Mouse (Mus musculus) G1E-ER4 (cell line): ENCODE measurements around the gene Dgat2. TPM values are rescaled to one million over a fixed set of nuclear protein-coding genes. Genes with fewer than 3 reads are reported as not detected.

Experiments used
- GATA1 ChIP-seq: IDR thresholded peaks from one replicate; pipeline ENCODE4 v1.8.0; 2012; ENCODE audit warnings: low read length, inconsistent platforms
- polyA plus RNA-seq: library from polyadenylated mRNA; stranded (reverse); fragments of >175 nt; gene quantifications from 2 replicates; pipeline ENCODE4 v1.2.3, GENCODE M21; 2012

The Dgat2 gene
- polyA plus RNA-seq, 1 experiment: 0.04 TPM

DNA sequence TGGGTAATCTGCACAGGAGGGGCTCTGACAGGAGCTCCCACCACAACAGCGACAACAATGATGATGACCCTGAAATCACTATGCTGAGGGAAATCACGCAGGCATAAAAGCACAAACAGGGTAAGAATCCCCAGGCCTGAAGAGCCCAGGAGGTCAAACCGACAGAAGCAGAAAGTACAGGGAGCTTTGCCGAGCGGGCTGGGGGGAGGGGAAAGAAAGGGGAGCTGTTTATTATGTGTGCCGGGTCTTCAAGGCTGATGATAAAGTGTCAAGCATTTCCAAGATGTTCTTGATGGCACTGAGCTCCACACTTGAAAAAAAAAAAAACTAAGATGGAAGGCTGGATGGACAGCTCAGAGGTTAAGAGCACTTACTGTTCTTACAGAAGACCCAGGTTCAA lies 45.7 kb downstream of the Dgat2 start:
- TF ChIP-seq GATA1: no peak

DNA sequence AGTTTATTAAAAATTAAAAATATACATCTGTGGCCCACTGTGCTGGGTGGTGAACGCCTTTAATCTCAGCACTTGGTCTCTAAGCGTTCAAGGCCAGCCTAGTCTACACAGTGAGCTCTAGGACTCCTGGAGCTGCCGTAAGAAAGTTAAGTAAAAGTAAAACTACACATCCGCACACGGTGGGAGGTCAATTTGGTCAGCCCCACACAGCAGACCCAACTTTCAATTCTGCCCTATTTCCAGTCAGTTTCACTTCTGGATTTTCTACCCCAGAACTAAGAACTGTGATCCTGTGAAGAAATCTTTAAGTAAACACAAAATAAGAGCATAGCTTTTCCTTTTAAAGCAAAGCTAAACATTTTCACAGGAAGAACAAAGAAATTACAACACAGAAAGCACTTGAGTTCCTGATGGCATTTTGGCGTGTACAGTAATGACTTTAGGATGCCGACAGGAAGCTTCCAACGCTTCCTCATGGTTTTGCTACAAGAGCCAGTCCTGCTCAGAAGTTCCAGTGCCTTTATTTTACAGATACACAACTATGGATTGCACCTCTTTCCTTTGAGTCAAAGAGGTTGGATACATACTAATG lies 48.6 kb downstream of the Dgat2 start:
- TF ChIP-seq GATA1: no peak

DNA sequence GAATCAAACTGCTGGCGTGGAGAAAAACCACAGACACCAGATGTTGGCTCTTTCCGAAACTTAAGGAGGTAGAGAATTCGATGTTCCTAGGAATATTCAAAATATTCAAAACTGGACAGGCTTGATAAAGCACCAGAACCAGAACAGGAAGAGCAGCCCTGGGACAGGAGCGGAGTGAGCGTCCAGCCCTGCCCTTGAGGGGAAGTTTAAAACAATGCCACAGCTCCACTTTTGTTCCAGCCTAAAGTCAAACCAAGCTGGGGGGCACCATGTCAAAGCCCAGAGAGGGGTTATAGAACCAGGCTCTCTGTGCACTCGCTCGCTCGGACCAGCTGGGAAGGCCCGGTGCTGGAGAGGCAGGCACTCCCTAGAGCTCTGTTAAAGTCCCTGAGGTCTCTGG lies 49.9 kb downstream of the Dgat2 start:
- TF ChIP-seq GATA1: no peak

DNA sequence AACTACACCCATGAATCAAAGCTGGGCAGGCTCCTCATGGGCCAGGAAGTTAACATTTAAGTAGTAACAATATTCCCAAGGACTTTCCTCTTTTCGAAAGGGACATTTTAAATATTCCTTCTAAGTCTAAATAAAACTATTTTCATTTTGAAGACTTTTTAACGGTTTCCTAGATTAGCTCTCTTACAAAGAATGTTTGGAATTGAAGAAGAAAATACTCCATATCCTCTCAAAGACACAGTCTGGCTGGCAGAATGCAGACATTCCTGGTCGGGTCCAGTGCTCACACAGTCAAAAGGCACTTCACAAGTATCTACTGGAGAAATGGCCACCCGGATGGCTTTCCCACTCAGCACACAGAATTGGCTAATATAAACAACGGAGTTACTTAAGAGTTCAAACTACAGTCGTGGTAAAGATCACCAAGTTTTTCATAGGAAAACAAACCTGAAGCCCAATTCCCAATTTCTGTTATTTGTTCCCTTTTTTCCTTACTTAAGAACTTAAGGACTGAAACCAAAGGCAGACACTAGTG lies 50.6 kb downstream of the Dgat2 start:
- TF ChIP-seq GATA1: no peak

DNA sequence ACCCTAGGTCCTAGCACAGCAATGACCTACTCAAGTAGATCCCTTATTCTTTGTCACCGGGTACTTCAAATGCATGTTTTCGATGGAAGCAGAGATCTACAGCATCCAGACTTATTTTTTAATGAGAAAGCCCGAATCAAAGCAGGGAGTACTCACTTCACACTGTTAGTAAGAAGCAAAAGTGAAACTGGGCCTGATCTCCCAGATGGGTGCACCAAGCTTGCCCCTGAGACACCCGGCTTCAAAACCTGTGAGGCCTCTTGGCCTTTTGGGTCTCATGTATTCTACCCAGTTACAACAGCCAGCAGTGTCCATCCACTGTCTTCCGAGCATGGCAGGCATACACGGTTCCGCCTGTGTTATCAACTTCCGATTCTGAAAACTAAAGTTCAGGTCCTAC lies 53.6 kb downstream of the Dgat2 start:
- TF ChIP-seq GATA1: no peak

DNA sequence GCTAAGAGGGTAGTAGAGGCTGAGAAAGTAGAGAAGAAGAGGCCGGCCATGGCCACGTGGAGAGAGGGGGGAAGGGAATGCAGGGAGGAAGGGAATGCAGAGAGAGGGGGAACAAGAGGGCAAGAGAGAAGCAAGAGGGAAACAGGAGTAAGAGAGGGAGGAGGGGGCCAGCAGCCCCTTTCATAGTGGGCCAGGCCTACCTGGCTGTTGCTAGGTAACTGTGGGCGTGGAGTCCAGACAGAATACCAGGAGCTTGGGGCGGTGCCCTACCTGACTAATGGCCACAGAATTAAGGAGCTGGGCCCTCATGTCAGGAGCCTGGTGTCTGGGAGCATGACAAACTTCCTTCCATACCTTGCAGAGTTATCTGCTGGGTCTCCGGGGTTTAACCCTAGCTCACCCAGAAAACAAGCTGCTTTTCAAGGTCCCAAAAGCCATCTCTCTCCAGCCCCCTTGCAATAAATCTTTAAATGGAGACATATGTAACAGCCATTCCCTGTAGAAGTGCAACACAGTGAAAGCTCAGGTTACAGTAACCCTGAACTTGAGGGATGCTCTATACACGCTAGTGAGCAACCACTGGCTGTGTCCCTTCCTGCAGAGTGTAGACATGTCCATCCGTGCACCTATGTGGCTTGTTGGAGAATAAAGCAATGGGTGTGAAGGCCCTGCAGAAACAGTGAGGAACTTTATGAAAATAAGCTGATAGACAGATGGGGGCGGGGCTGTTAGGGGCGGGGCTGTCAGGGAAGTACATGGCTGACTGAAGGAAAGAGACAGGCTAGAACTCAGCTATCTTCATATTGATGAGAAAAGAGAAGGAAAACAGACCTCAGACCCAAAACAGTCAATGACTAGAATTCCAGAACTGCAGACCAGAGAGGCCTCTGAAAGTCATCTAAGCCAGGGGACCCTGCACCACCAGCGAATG lies 54.2 kb downstream of the Dgat2 start:
- no peak for TF ChIP-seq GATA1

DNA sequence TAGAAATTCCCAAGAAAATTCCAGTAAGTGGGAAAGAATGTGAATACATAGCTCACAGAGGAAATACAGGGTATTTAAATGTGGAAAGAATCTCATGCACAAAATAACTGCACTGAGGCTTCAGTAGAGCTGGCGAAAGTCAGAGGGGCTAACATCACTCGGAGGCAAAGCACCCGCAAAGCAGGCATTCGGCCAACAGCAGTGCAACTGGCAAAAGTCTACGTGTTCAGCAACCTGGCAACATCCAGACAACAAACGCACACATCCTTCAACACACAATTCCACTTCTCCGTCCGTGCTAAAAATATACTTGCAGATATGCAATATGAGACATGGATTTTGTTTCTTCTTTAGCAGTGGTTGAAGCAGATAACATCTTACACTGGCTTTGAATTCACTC lies 56.5 kb downstream of the Dgat2 start:
- TF ChIP-seq GATA1: no peak

DNA sequence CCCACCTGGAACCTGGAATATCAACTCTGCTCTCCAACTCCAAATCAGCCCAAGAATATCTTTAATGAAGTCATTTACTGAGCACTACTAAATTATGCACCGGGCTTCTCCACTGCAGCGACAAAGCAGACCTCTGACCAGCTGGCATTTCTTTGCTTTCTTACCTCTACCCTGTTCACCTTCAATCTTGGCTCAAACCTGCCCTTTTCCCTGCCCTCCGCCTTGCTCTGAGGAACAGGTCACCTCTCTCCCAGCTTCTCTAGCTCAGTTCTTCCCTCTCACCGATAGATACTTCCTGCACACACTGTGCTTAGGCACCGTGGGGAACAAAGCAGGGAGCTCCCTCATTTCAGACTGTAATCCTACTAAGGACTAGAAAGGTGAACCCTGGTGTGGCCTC lies 59.9 kb downstream of the Dgat2 start:
- TF ChIP-seq GATA1: no peak

DNA sequence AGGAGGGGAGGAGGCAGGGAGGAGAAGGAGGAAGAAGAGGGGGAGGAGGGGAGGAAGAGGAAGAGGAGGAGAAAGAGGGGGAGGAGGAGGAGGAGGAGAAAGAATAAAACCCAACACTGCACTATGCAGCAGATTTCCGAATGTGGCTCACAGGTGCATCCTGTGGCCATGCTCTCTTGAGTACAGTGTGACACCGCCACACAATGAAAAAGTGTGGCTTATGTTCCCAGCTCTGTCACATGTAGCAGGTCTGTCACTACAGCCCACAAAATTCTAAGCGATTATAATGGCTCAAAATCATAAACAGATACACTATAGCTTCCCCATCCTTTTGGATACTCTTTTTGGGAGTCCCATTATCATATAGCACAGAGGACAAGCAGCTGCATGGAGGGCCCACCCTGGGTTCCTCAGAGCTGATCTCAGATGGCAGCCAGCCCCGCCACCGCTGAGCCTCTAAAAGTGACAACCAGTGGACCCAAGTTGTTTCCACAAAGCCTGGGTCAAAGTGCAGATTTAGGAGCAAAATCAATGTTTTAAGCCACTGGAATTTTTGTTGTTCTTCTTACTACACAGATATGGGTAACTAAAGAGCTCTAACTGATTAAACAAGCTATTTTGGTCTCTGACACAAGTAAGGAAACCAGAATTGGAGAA lies 61.5 kb downstream of the Dgat2 start:
- TF ChIP-seq GATA1: no peak

DNA sequence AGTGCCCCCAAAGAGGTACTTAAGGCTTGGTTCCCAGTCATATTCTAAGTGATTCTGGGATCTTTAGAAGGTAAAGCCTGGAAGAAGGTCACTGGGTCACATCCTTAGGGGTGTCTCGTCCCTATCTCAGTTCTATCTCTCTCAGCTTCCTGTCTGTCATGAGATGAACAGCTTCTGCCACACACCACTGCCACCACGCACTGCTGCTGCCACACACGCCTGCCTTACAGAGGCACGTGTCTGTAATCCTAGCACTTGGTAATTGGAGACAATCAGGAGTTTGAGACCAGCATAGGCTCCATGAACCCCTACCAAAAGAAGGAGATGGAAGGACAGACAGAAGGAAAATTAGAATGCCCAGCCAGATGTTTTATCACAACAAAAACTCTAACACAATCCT lies 62.4 kb downstream of the Dgat2 start:
- TF ChIP-seq GATA1: no peak

DNA sequence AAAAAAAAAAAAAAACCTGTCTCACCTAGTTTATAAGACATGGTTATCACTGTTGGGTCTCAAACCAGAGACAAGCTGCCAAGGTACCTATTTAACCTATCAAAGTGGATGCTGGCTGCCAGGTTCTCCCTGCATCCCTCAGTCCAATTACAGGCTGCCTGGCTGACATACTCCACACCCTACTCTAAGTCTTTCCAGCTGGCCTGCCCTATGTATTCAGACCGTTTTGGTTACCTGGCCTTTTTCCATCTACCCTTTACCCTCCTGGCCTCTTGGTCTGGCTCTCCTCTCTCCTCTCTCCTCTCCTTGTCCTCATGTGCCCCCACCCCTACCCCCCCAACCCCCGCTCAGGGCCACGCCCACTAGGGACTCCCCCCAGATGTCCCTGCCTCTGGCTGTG lies 65.7 kb downstream of the Dgat2 start:
- no peak for TF ChIP-seq GATA1

DNA sequence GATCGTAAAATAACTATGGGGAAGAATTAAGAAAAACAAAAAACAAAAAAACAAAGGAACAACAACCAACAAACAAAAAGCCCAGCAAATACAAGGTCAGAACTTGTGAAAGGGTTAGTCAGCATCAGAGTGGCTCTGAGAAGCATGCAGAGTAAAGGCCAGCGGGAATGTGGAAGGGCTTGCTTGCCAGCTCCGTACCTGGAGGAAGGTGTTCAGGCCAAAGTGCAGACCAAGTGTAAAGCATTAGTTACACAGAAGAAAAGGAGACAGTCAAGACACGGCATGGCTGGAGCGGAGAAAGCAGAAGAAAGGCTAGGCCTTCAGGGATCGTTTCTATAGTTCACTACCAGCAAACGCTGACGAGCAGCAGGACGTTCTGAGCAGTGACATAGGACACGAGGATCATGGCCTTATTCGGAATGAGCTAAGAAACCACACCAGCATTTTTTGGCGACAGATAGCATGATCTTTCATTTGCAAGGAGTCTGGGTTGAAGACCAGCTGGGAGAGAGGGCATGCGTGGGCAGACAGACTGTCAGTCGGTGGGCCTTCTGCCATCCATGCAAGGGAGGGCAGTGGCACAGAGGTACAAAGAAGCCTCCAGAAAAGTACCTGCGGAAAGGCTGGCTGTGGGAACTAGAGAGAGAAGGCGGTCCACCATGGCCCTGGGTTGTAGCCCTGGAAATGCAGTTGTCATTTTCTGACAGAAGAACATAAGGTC lies 68.4 kb downstream of the Dgat2 start:
- TF ChIP-seq GATA1: no peak

DNA sequence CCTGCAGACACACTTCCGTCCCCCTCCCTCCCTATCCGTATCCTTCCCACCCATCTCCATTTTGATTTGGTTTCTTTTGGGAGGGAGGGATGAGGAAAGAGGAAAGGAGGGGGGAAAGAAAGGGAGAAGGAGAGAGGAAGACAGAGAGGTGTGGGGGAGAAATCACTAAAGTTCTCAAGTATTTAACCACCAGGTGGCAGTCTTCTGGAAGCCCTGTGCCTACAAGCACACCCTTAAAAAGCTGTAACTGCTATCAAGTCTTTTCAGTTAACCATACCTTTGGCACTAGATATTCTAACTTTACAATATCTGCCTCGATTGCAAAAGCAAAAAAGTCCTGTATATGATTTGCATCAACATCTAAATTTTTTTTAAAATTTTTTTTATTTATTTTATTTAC lies 75.0 kb downstream of the Dgat2 start:
- TF ChIP-seq GATA1: no peak

DNA sequence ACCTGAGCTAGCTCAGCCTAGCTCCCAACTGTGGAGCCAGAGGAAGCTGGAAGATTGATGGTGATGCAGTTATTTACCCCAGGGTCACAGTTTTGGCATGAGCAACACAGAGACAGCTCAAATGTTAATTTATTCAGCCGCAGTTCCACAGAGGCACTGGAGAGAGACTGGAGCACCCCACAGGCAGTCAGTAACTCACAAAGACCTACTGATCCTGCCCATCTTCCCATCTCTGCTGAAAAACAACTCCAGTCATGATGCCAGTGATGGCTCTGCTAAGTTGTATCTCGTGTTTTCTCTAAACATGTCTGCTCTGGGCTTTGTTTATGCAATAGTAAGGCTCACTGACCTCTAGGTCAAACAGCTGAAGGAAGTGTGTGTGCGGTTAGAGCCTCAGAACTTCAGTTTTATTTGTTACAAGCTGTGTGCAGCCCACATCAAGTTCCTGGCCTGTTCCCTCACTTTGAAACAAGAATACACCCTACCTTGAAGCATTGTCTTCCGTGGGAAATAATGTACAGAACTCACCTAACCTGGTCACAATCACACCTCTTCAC lies 75.7 kb downstream of the Dgat2 start:
- no peak for TF ChIP-seq GATA1

Other genes with a start within 250 kb of the Dgat2 start
- gene Uvrag, start 41.6 kb downstream of the Dgat2 start, polyA plus RNA-seq: 15.3 TPM in 2 replicates
- not detected in 2 replicates for gene Mogat2, start 55.9 kb upstream of the Dgat2 start, polyA plus RNA-seq
- gene Map6, start 84.7 kb upstream of the Dgat2 start, polyA plus RNA-seq: not detected in 2 replicates
- not detected in 2 replicates for gene Serpinh1, start 170.5 kb upstream of the Dgat2 start, polyA plus RNA-seq
- gene Gdpd5, start 198.7 kb upstream of the Dgat2 start, polyA plus RNA-seq: 0.11 TPM in 1 of 2 replicates, not detected in the other